Mouse (Mus musculus) small intestine, adult 2 months (tissue): Measurements from ENCODE around the gene Rere.

Experiments
- CTCF ChIP-seq: fragments of 200-500 bp; IDR thresholded peaks from 2 replicates; pipeline ENCODE4 v1.5.1; 2012; ENCODE audit warnings: low read depth, mild to moderate bottlenecking, control low read depth, inconsistent platforms, low read length, moderate library complexity, mixed read lengths; ENCODE audit not compliant: insufficient replicate concordance, insufficient read length; ENCODE audit errors: extremely low read depth
- POLR2A ChIP-seq: fragments of 200-500 bp; IDR thresholded peaks from 2 replicates; pipeline ENCODE4 v1.6.1; 2012; ENCODE audit warnings: low read depth, mild to moderate bottlenecking, control low read depth, inconsistent platforms, low read length, moderate library complexity

DNA sequence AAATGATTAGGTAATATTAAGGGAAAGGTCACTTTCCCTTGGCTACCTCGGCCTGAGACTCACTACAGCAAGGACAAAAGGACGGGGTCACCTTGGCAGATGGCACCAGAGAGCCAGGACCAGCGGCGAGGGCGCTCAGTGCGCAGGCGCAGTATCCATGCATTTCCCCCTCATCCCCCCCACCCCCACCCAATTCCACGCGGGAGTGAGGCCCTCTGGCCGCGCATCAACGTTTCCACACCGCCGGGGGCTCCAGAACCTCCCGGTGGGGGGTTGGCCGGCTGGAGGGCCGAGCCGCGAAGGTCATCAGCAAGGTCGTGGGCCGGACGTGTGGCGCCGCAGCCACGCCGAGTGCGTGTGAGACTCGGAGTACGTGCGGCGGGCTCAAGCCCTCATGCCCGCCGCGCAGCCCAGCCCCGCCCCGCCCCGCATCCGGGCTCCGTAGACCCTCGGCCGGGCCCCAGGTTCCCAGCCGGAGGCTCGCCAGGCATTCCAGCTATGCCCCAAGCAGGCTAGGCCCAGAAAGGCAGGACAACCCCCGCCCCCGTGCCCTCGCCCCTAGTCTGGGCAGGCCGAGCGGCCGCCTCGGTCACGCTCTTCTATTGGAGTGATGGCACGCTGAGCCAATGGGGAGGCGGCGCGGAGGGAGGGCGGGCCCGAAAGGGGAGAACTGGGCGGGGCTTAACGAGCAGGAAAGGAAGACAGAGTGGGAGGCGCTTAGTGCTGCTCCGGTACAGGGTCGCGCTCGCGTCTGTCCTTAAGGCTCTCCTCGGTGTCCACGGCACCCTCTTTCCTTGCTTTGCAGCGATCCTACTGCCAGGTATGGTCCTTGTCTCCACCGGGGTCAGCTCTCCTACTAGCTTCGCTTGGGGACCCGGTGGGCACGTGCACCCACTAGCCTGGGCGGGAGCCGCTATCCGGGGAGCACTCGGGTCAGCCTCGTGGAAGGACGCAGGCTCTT is 44.6 kb upstream of the Rere start, which contains the start of gene Eno1:
- peak; percentile 26 for TF ChIP-seq POLR2A
- no peak for TF ChIP-seq CTCF
